Mouse (Mus musculus) neural tube, embryonic 11.5 days (tissue): ENCODE results near the gene Palb2. TPM values are rescaled to one million over a fixed set of nuclear protein-coding genes. Genes with fewer than 3 reads are reported as not detected.

Source experiments
- ATAC-seq: fragments of 200-750 bp; cut with Nextera tagmentation; 2 replicates; pipeline ENCODE4 v1.8.0; 2017; ENCODE audit warnings: moderate number of reproducible peaks, mild to moderate bottlenecking, moderate TSS enrichment, moderate library complexity; ENCODE audit not compliant: insufficient read depth, low FRiP score, low TSS enrichment
- DNase-seq: peaks from one replicate; pipeline ENCODE4 v3.0.0-alpha.2; 2015; ENCODE audit warnings: low spot score
- H3K27ac ChIP-seq: fragments of 300-500 bp; sonication (generic); 2 replicates; pipeline ENCODE4 v1.5.1; 2014; ENCODE audit warnings: low read depth, mild to moderate bottlenecking, low read length
- H3K27me3 ChIP-seq: fragments of 300-500 bp; sonication (generic); 2 replicates; pipeline ENCODE4 v1.6.1; 2014; ENCODE audit warnings: mild to moderate bottlenecking, low read length, mixed read lengths; ENCODE audit not compliant: control insufficient read depth, insufficient read depth
- H3K36me3 ChIP-seq: fragments of 300-500 bp; sonication (generic); 2 replicates; pipeline ENCODE4 v1.6.1; 2014; ENCODE audit warnings: mild to moderate bottlenecking, low read length, moderate library complexity, mixed read lengths; ENCODE audit not compliant: control insufficient read depth, insufficient read depth
- H3K4me1 ChIP-seq: fragments of 300-500 bp; sonication (generic); 2 replicates; pipeline ENCODE4 v1.6.1; 2014; ENCODE audit warnings: low read length, mixed read lengths; ENCODE audit not compliant: control insufficient read depth, insufficient read depth
- H3K4me2 ChIP-seq: fragments of 300-500 bp; sonication (generic); 2 replicates; pipeline ENCODE4 v1.6.1; 2014; ENCODE audit warnings: low read depth, mild to moderate bottlenecking, moderate library complexity
- H3K4me3 ChIP-seq: fragments of 300-500 bp; sonication (generic); 2 replicates; pipeline ENCODE4 v1.5.1; 2014; ENCODE audit warnings: low read depth, low read length
- H3K9ac ChIP-seq: fragments of 300-500 bp; sonication (generic); 2 replicates; pipeline ENCODE4 v1.6.1; 2014; ENCODE audit warnings: mild to moderate bottlenecking, low read length
- H3K9me3 ChIP-seq: fragments of 300-500 bp; sonication (generic); 2 replicates; pipeline ENCODE4 v1.6.1; 2016; ENCODE audit warnings: low read length; ENCODE audit not compliant: control insufficient read depth
- WGBS: fragments of 180-500 bp; shearing (Covaris S2); extraction: QIAGEN DNeasy Blood & Tissue Kit; methylation state at CpG from one replicate; pipeline ENCODE4 v1.1.7; 2014; 5-methylcytosine and 5-hydroxymethylcytosine counted together
- polyA plus RNA-seq: library from polyadenylated mRNA; unstranded; fragments of >200 nt; fragmentation: Nextera tagmentation; extraction: Ambion mirVana; gene quantifications from 2 replicates; pipeline ENCODE4 v1.2.1, GENCODE M21; 2014

Gene Palb2
- polyA plus RNA-seq = 17.0 and 20.5 TPM in 2 replicates

DNA sequence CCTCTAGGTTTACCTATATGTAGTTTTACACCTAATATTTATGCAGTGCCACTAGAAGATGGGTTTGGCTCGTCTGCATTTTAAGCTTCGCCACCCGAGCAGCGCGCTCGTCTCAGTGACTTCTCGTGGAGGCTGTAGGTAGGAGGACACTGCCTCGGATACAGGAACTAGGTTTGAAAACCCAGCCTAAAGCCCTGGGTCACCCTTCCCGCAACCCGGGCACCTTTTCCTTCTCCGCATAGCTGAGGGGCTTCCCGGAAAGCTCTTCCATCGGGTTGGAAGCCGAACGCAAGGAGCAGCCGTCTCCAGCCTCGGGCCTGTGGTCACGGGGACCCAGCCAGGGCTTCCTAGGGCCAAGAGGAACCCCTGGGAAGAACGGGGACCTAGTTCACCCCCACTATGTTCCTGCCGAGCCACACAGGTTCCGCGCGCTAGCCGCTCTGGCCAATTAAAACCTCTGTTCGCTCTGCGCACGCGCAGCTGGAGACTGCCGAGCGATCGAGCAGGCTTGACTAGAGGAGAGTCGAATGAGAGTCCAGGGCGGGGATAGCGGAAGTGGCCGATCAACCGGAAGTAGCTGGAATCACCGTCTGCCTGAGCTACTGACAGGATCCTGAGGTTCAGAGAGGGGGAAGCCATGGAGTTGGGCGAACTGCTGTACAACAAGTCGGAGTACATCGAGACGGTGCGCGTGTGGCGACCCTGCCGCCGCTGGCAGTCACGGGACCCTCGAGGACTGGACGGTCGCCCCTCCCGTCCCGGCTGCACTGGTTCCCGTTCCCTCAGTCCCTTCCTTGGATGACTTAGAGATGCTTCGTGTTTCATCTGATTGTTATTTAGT, at the start of gene Palb2, which contains the start of gene Dctn5:
Gene Palb2, minus strand, starts transcription at position 489 of the 841 bp plus-strand sequence.
Gene Dctn5, plus strand, starts transcription at position 545 of the 841 bp plus-strand sequence.
- ATAC-seq = peak; percentile 97
- Histone ChIP-seq H3K27me3 (no peaks in the 10 kb centered on the region), H3K9me3 (no peaks in the 10 kb centered on the region), H3K27ac (0 out of 2 replicates have a peak within 1 kb of the TSS, but pooled peaks have one; percentile 29), H3K4me1 (peaks cover 4% of the 10 kb centered on the region; the same call in 1 of the 2 replicates), H3K4me2 (peak within 1 kb of the TSS; percentile 72), H3K36me3 (0 out of 2 replicates have a peak, but pooled peaks cover 2% of the 10 kb centered on the region), H3K4me3 (peak within 1 kb of the TSS; percentile 91), H3K9ac (peak within 1 kb of the TSS; percentile 89)
- peak; percentile 99 for DNase-seq
- WGBS = under 1% methylated on average over 54 of the region's 54 CpGs

DNA sequence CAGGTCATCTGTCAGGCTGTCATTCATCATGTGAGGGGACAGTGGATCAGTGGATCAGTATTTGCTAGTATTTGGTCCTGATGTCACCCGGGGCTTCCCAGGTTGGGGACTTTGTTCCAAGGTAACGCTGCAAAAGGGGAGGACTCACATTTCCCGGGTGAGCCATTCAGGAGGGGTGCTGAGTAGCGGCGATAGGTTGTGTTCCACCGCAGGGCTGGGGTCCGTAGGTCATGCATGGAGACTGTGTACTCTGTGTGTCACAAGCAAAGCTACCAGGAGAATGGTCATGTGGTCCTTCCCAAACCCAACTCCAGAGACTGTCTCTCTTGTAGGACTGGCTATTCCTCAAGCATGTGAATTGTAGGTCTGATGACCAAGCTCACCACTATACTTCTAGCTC, 47.9 kb upstream of the Palb2 start:
- DNase-seq (no peak), ATAC-seq (no peak)
- 94% methylated on average over 7 of the region's 7 CpGs for WGBS
- Histone ChIP-seq H3K4me3 (no peak overlapping the region), H3K27ac (no peak overlapping the region), H3K9ac (no peak overlapping the region), H3K9me3 (no peaks in the 10 kb centered on the region), H3K4me2 (no peak overlapping the region), H3K36me3 (no peaks in the 10 kb centered on the region), H3K27me3 (no peaks in the 10 kb centered on the region), H3K4me1 (no peaks in the 10 kb centered on the region)

DNA sequence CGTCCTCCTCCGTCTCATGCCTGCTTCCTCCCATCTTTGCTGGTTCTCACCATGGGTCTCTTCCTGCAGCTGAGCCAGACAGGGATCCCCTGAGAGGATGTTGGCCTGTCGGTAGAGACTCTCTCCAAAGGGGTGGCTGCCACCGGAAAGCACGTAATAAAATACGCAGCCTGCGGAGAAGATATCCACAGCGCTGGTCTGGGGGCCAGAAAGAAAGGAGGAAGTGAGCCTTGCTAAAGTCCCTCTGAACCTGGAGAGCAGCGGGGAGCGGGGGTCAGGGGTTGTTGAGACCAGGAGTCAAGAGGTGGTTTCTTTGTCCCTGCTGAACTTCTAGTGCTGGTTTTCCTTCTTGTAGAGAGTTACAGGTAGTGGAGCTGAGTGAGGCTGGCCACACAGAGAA, 38.8 kb upstream of the Palb2 start:
- no peak for ATAC-seq
- no peak for DNase-seq
- Histone ChIP-seq H3K4me1 (no peaks in the 10 kb centered on the region), H3K4me2 (no peak overlapping the region), H3K9me3 (no peaks in the 10 kb centered on the region), H3K27me3 (no peaks in the 10 kb centered on the region), H3K36me3 (peaks cover 21% of the 10 kb centered on the region), H3K4me3 (no peak overlapping the region), H3K9ac (no peak overlapping the region), H3K27ac (no peak overlapping the region)
- WGBS = 75% methylated on average over 10 of the region's 10 CpGs

DNA sequence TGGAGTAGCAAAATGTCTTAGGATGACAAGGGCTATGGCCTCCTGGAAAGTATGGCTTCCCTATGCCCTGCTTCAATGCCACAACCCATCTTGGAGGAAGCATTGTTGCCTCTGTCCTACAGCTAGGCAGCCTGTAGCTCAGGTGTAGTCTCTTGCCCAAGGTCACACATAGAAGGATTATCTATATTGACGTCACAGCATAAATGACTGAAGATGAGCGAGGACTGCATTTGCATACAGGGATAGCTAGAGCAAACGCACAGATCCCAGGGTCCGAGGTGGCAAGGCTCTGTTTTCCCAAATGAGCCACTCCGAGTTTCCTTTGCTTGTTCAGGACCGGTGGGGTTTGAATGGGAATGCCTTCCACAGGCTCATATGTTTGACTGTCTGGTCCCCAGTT, 37.9 kb upstream of the Palb2 start:
- DNase-seq (no peak), ATAC-seq (no peak)
- 91% methylated on average over 6 of the region's 6 CpGs for WGBS
- Histone ChIP-seq H3K9me3 (no peaks in the 10 kb centered on the region), H3K4me1 (no peaks in the 10 kb centered on the region), H3K27me3 (no peaks in the 10 kb centered on the region), H3K27ac (no peak overlapping the region), H3K4me2 (no peak overlapping the region), H3K4me3 (no peak overlapping the region), H3K9ac (no peak overlapping the region), H3K36me3 (peaks cover 21% of the 10 kb centered on the region)

DNA sequence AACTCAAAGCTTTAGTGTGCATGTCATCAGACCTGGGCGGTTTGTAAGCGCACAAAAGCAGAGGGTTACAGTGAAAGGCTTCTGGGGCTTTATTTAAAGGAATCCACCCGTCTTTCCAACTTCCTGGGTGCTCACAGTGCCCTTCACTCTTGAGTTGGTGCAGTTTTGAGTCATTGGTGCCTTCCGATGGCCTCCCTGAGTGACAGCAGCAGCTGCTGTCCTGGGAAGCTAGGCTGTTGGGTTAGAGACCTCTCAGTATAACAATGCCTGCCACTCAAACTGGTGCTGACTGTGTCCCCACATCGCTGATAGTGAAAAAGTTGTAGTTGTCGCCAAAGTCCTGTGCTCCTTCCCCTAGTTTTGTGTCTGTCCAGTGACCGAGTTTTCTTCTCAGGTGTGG, 34.4 kb upstream of the Palb2 start:
- H3K36me3 ChIP-seq = peaks cover 31% of the 10 kb centered on the region
- 91% methylated on average over 7 of the region's 7 CpGs for WGBS
- H3K9ac ChIP-seq = no peak overlapping the region
- no peak overlapping the region for H3K27ac ChIP-seq
- H3K4me3 ChIP-seq = no peak overlapping the region
- DNase-seq (no peak), ATAC-seq (no peak)
- H3K9me3 ChIP-seq = no peaks in the 10 kb centered on the region
- no peak overlapping the region for H3K4me2 ChIP-seq
- no peaks in the 10 kb centered on the region for H3K4me1 ChIP-seq
- no peaks in the 10 kb centered on the region for H3K27me3 ChIP-seq

DNA sequence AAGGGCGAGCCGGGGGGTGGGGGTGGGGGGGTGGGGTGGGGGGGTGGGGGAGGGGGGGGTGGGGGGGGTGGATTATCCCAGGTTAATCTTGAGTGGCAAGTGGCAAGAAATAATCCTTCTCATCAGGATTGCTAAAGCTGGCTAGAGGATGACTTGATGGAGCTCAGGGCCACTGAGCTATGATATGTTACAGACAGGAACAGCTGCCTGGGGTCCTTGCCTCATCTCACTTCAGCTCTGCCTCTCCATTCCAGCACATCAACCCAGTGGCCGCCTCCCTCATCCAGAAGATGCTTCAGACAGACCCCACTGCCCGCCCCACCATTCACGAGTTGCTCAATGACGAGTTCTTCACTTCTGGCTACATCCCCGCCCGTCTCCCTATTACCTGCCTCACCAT, 31.0 kb upstream of the Palb2 start:
- H3K4me3 ChIP-seq = no peak overlapping the region
- ATAC-seq (no peak), DNase-seq (no peak)
- H3K36me3 ChIP-seq = peaks cover 23% of the 10 kb centered on the region
- no peaks in the 10 kb centered on the region for H3K27me3 ChIP-seq
- H3K9ac ChIP-seq = no peak overlapping the region
- H3K27ac ChIP-seq = no peak overlapping the region
- no peaks in the 10 kb centered on the region for H3K9me3 ChIP-seq
- H3K4me1 ChIP-seq = peaks cover 14% of the 10 kb centered on the region; the same call in 1 of the 2 replicates
- WGBS = 90% methylated on average over 8 of the region's 8 CpGs
- no peak overlapping the region for H3K4me2 ChIP-seq

DNA sequence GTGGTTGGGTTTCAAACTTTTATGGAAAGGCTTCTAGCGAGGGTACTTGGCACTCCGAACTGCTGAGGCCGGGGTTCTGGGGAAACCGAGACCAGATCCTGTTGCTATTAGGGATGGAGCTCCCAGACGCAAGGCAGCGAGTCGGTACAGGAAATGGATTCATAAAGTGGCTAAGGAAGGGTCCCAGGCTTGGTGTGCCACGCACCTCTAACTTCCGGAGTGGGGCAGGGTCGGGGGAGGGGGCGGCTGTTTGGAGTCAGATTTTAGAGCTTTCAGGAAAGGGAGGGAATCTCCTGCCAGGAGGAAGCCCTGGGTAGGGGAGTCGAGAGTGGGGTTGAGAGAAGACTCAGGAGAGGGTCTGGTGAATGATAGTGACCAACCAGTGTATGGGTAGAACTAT, 27.3 kb upstream of the Palb2 start:
- DNase-seq (peak; percentile 25), ATAC-seq (no peak)
- 0% methylated on average over 12 of the region's 12 CpGs for WGBS

DNA sequence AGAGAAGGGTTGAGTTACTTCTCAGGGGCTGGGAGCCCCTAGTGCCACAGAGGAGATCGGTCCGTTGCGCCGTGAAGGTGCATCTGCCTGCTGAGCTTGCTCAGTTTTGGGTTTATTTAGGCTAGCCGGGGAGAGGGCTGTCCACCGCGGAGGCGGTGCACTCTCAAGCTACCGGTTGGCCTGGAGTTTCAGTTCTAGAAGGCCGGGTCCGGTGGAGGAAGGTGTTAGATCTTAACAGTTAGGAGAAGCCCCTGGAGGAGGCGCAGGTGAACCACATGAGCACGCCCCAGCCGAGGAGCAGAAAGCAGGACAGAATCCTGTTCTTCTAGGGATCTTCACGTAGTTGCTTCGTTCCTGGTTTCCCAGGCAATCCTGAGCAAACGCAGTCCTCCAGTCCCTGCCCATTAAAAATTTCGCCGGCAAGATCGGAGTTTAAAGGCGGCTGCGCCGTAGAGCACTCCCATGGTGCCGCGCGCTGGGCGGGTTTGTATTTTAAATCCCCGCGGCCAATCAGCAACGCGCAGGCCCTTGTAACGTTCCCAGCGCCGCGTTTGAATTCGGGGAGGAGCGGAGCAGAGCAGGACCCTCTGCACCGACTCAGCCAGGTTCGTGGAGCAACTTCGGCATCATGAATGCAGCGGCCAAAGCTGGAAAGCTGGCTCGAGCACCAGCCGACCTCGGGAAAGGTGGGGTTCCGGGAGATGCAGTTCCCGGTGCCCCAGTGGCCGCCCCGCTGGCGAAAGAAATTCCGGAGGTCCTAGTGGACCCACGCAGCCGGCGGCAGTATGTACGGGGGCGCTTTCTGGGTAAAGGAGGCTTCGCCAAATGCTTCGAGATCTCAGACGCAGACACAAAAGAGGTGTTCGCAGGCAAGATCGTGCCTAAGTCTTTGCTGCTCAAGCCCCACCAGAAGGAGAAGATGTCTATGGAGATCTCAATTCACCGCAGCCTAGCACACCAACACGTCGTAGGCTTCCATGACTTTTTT, 26.4 kb upstream of the Palb2 start, which contains the start of gene Plk1:
Gene Plk1, plus strand, starts transcription at position 525 of the 988 bp plus-strand sequence.
- H3K27me3 ChIP-seq = no peaks in the 10 kb centered on the region
- H3K4me2 ChIP-seq = peak within 1 kb of the TSS; percentile 79
- peak within 1 kb of the TSS; percentile 75 for H3K9ac ChIP-seq
- DNase-seq (peak; percentile 92), ATAC-seq (peak; percentile 94)
- under 1% methylated on average over 63 of the region's 63 CpGs for WGBS
- H3K9me3 ChIP-seq = no peaks in the 10 kb centered on the region
- peaks cover 12% of the 10 kb centered on the region; the same call in 1 of the 2 replicates for H3K36me3 ChIP-seq
- H3K4me3 ChIP-seq = peak within 1 kb of the TSS; percentile 76
- peak within 1 kb of the TSS; percentile 60; the same call in 1 of the 2 replicates for H3K27ac ChIP-seq
- H3K4me1 ChIP-seq = peaks cover 23% of the 10 kb centered on the region

More for the DNA sequence above, 27.3 kb upstream of the Palb2 start:
- Histone ChIP-seq H3K36me3 (peaks cover 12% of the 10 kb centered on the region; the same call in 1 of the 2 replicates), H3K27ac (no peak overlapping the region), H3K4me1 (peaks cover 23% of the 10 kb centered on the region), H3K27me3 (no peaks in the 10 kb centered on the region), H3K9ac (peak overlapping the region; percentile 75), H3K4me2 (peak overlapping the region; percentile 79), H3K4me3 (peak overlapping the region; percentile 76), H3K9me3 (no peaks in the 10 kb centered on the region)
